Comparison of ENCODE assay signal across 11 mouse cellular contexts in genomic region chr16:94307942-94308341, GRCm38 (mm10). TPM values are rescaled to one million over a fixed set of nuclear protein-coding genes. Genes with fewer than 3 reads are reported as not detected.
DNase-seq lines count a peak whose midpoint lies in the region; ATAC-seq and TF ChIP-seq lines count a peak whose summit lies in the region.
"Had no signal": no experiment of that assay in that cellular context is flagged by ENCODE, and none has a peak within 500 bp of the region (broad histone marks: within the 10 kb centered on the region; RNA-seq: fewer than 3 reads in every experiment).

No protein-coding gene starts in this region.

- H3K9me3 ChIP-seq in forebrain, embryonic 12.5 days, result no peaks in the 10 kb centered on the region
- 0 out of 2 replicates have a peak, but pooled peaks cover 4% of the 10 kb centered on the region for H3K9me3 ChIP-seq in forebrain, embryonic 16.5 days (ENCODE audit: control insufficient read depth, low read length)
- no peaks in the 10 kb centered on the region for H3K9me3 ChIP-seq in embryonic facial prominence, embryonic 15.5 days (replicated peaks)
- no peaks in the 10 kb centered on the region for H3K9me3 ChIP-seq in limb, embryonic 14.5 days (ENCODE audit: control insufficient read depth, low read length)
- H3K9me3 ChIP-seq: intestine, embryonic 15.5 days; lung, embryonic 15.5 days; stomach, embryonic 15.5 days had no signal

- H3K27ac ChIP-seq in forebrain, embryonic 12.5 days, result 0 out of 2 replicates have a peak overlapping the region, but pooled peaks have one; percentile 53
- H3K27ac ChIP-seq in forebrain, embryonic 16.5 days (ENCODE audit: low read length), result no peak overlapping the region
- H3K27ac ChIP-seq in embryonic facial prominence, embryonic 15.5 days (replicated peaks), result peak overlapping the region; percentile 73
- no peak overlapping the region for H3K27ac ChIP-seq in limb, embryonic 14.5 days (replicated peaks; ENCODE audit: low read depth, low read length)
- H3K27ac ChIP-seq in thymus, adult 2 months (ENCODE audit: control insufficient read depth, insufficient read depth, low read length), result no peak overlapping the region
- H3K27ac ChIP-seq: intestine, embryonic 15.5 days; lung, embryonic 15.5 days; stomach, embryonic 15.5 days had no signal

- H3K4me1 ChIP-seq in forebrain, embryonic 12.5 days, result peaks cover 17% of the 10 kb centered on the region
- H3K4me1 ChIP-seq in forebrain, embryonic 16.5 days (replicated peaks; ENCODE audit: control insufficient read depth, insufficient read depth, low read length), result peaks cover 14% of the 10 kb centered on the region
- peaks cover 31% of the 10 kb centered on the region for H3K4me1 ChIP-seq in embryonic facial prominence, embryonic 15.5 days
- peaks cover 7% of the 10 kb centered on the region for H3K4me1 ChIP-seq in limb, embryonic 14.5 days (ENCODE audit: control insufficient read depth, insufficient read depth, low read length)
- H3K4me1 ChIP-seq in thymus, adult 2 months (replicated peaks; ENCODE audit: control insufficient read depth, insufficient read depth, low read length), result peaks cover 3% of the 10 kb centered on the region; the same call in 1 of the 2 replicates

- no peak overlapping the region for H3K4me3 ChIP-seq in forebrain, embryonic 12.5 days (replicated peaks)
- no peak overlapping the region for H3K4me3 ChIP-seq in forebrain, embryonic 16.5 days (replicated peaks; ENCODE audit: low read length)
- H3K4me3 ChIP-seq in embryonic facial prominence, embryonic 15.5 days (replicated peaks), result no peak overlapping the region
- H3K4me3 ChIP-seq in limb, embryonic 14.5 days (replicated peaks; ENCODE audit: low read length), result no peak overlapping the region
- no peak overlapping the region for H3K4me3 ChIP-seq in thymus, adult 2 months (ENCODE audit: control insufficient read depth, insufficient read depth, low read length)
- H3K4me3 ChIP-seq: intestine, embryonic 15.5 days; lung, embryonic 15.5 days; stomach, embryonic 15.5 days had no signal

- peak; percentile 23 for DNase-seq in MN1 (ENCODE audit: low spot score)
- peak; percentile 62 for DNase-seq in limb, embryonic 14.5 days (ENCODE audit: low spot score)
- DNase-seq in frontal cortex, adult 2 months (ENCODE audit: extremely low spot score in 1 of 2, low spot score in 1 of 2), result no peak
- DNase-seq in spleen, postnatal 14 days (ENCODE audit: low spot score in 2 of 2), result no peak
- DNase-seq in thymus, adult 2 months, result no peak

- no peak for ATAC-seq in forebrain, embryonic 12.5 days (ENCODE audit: low FRiP score)
- no peak for ATAC-seq in forebrain, embryonic 16.5 days
- ATAC-seq in embryonic facial prominence, embryonic 15.5 days (ENCODE audit: insufficient number of reproducible peaks, low FRiP score, low TSS enrichment, low read depth), result no peak; the same call in 1 of the 2 replicates
- no peak for ATAC-seq in limb, embryonic 14.5 days (ENCODE audit: low FRiP score, low read depth)
- ATAC-seq: intestine, embryonic 15.5 days had no signal

- no peak for TF ChIP-seq CTCF in thymus, adult 2 months (IDR thresholded peaks at IDR 0.05; ENCODE audit: borderline replicate concordance, control insufficient read depth, extremely low read depth, insufficient read depth, low read length, poor library complexity)

- H3K4me2 ChIP-seq in forebrain, embryonic 12.5 days, result no peak overlapping the region
- no peak overlapping the region for H3K4me2 ChIP-seq in forebrain, embryonic 16.5 days (ENCODE audit: low read length)
- H3K4me2 ChIP-seq in embryonic facial prominence, embryonic 15.5 days (replicated peaks), result peak overlapping the region; percentile 34
- no peak overlapping the region for H3K4me2 ChIP-seq in limb, embryonic 14.5 days (replicated peaks; ENCODE audit: low read depth, low read length, severe bottlenecking)
- H3K4me2 ChIP-seq: intestine, embryonic 15.5 days; lung, embryonic 15.5 days; stomach, embryonic 15.5 days had no signal

- peaks cover 12% of the 10 kb centered on the region for H3K27me3 ChIP-seq in forebrain, embryonic 12.5 days
- H3K27me3 ChIP-seq in forebrain, embryonic 16.5 days (replicated peaks; ENCODE audit: control insufficient read depth, insufficient read depth, low read length), result no peaks in the 10 kb centered on the region
- H3K27me3 ChIP-seq in embryonic facial prominence, embryonic 15.5 days, result no peaks in the 10 kb centered on the region
- H3K27me3 ChIP-seq in limb, embryonic 14.5 days (ENCODE audit: control insufficient read depth, insufficient read depth, low read length), result no peaks in the 10 kb centered on the region
- H3K27me3 ChIP-seq in thymus, adult 2 months (ENCODE audit: control insufficient read depth, insufficient read depth, low read length), result 0 out of 2 replicates have a peak, but pooled peaks cover 3% of the 10 kb centered on the region
- H3K27me3 ChIP-seq: intestine, embryonic 15.5 days; stomach, embryonic 15.5 days had no signal

- 0 out of 2 replicates have a peak, but pooled peaks cover 4% of the 10 kb centered on the region for H3K36me3 ChIP-seq in forebrain, embryonic 12.5 days (replicated peaks)
- H3K36me3 ChIP-seq in forebrain, embryonic 16.5 days (ENCODE audit: control insufficient read depth, insufficient read depth), result no peaks in the 10 kb centered on the region
- no peaks in the 10 kb centered on the region for H3K36me3 ChIP-seq in embryonic facial prominence, embryonic 15.5 days
- H3K36me3 ChIP-seq in limb, embryonic 14.5 days (ENCODE audit: control insufficient read depth, insufficient read depth, low read length), result no peaks in the 10 kb centered on the region
- H3K36me3 ChIP-seq in thymus, adult 2 months (ENCODE audit: control insufficient read depth, insufficient read depth, low read length), result no peaks in the 10 kb centered on the region
- H3K36me3 ChIP-seq: intestine, embryonic 15.5 days; lung, embryonic 15.5 days; stomach, embryonic 15.5 days had no signal

- no peak overlapping the region for H3K9ac ChIP-seq in forebrain, embryonic 12.5 days
- H3K9ac ChIP-seq in forebrain, embryonic 16.5 days (replicated peaks; ENCODE audit: low read depth, low read length), result no peak overlapping the region
- no peak overlapping the region for H3K9ac ChIP-seq in embryonic facial prominence, embryonic 15.5 days
- H3K9ac ChIP-seq in limb, embryonic 14.5 days (ENCODE audit: low read depth, low read length, severe bottlenecking), result no peak overlapping the region
- H3K9ac ChIP-seq: intestine, embryonic 15.5 days; lung, embryonic 15.5 days; stomach, embryonic 15.5 days had no signal

- no peak for TF ChIP-seq POLR2A in limb, embryonic 14.5 days (IDR thresholded peaks at IDR 0.05; ENCODE audit: borderline replicate concordance, extremely low read depth, insufficient read depth, insufficient read length)
- no peak for TF ChIP-seq POLR2A in thymus, adult 2 months (IDR thresholded peaks at IDR 0.05; ENCODE audit: control insufficient read depth, extremely low read depth, insufficient read depth, low read length, poor library complexity)

- WGBS in forebrain, embryonic 12.5 days, result 51% methylated on average over 6 of the region's 6 CpGs
- WGBS in forebrain, embryonic 16.5 days, result 39% methylated on average over 6 of the region's 6 CpGs
- 13% methylated on average over 6 of the region's 6 CpGs for WGBS in embryonic facial prominence, embryonic 15.5 days
- WGBS in limb, embryonic 14.5 days, result 20% methylated on average over 6 of the region's 6 CpGs
- WGBS in thymus, adult 2 months, result 75% methylated on average over 6 of the region's 6 CpGs

RNA-seq across cellular contexts. Expression of gene Hlcs, which starts 5.4 kb away (rescaled TPM):
- polyA plus RNA-seq in forebrain, embryonic 12.5 days (2016; fragmentation: Nextera tagmentation; extraction: Ambion mirVana), result 13.1 and 13.6 TPM in 2 replicates
- 6.6 and 8.0 TPM in 2 replicates for polyA plus RNA-seq in forebrain, embryonic 16.5 days (2015; fragmentation: Nextera tagmentation; extraction: Ambion mirVana)
- 9.2 and 11.1 TPM in 2 replicates for polyA plus RNA-seq in embryonic facial prominence, embryonic 15.5 days (2015; fragmentation: Nextera tagmentation; extraction: Ambion mirVana)
- 6.1 and 7.1 TPM in 2 replicates for polyA plus RNA-seq in limb, embryonic 14.5 days (2012; rRNA removed)
- 6.3 and 6.4 TPM in 2 replicates for polyA plus RNA-seq in limb, embryonic 14.5 days (2014; fragmentation: Nextera tagmentation; extraction: Ambion mirVana)
- polyA plus RNA-seq in frontal cortex, adult 2 months (2012; rRNA removed), result 11.6 and 12.5 TPM in 2 replicates
- polyA plus RNA-seq in thymus, adult 2 months (2012; rRNA removed), result 7.8 and 9.3 TPM in 2 replicates

RNA-seq across cellular contexts. Expression of gene Ripply3, which starts 20.3 kb away (rescaled TPM):
- 3.3 and 4.2 TPM in 2 replicates for polyA plus RNA-seq in forebrain, embryonic 12.5 days (2016; fragmentation: Nextera tagmentation; extraction: Ambion mirVana)
- polyA plus RNA-seq in forebrain, embryonic 16.5 days (2015; fragmentation: Nextera tagmentation; extraction: Ambion mirVana), result 0.99 and 1.1 TPM in 2 replicates
- 4.6 and 6.0 TPM in 2 replicates for polyA plus RNA-seq in embryonic facial prominence, embryonic 15.5 days (2015; fragmentation: Nextera tagmentation; extraction: Ambion mirVana)
- polyA plus RNA-seq in limb, embryonic 14.5 days (2012; rRNA removed), result 2.3 and 2.9 TPM in 2 replicates
- 5.2 TPM in 2 replicates for polyA plus RNA-seq in limb, embryonic 14.5 days (2014; fragmentation: Nextera tagmentation; extraction: Ambion mirVana)
- polyA plus RNA-seq in frontal cortex, adult 2 months (2012; rRNA removed), result 0.42 and 0.55 TPM in 2 replicates
- 1.3 and 1.6 TPM in 2 replicates for polyA plus RNA-seq in thymus, adult 2 months (2012; rRNA removed)

Comparison
In these comparisons a context has a peak if more than half of its experiments do, and no peak if none do; other contexts are left out.
1. H3K27ac ChIP-seq: peak in forebrain, embryonic 12.5 days (single experiment) and embryonic facial prominence, embryonic 15.5 days (single experiment); none in forebrain, embryonic 16.5 days (single experiment), limb, embryonic 14.5 days (single experiment) and thymus, adult 2 months (single experiment).
2. DNase-seq: peak in MN1 (single experiment) and limb, embryonic 14.5 days (single experiment); none in frontal cortex, adult 2 months (0 of 2), spleen, postnatal 14 days (0 of 2) and thymus, adult 2 months (single experiment).